Mouse (Mus musculus) embryonic fibroblast, embryonic 13.5 days (primary cell): ENCODE data around the gene Inpp5a. TPM values are rescaled to one million over a fixed set of nuclear protein-coding genes. Genes with fewer than 3 reads are reported as not detected.

Experiments used
- H3K27ac ChIP-seq: 2 replicates; pipeline ENCODE4 v1.5.1; 2012; ENCODE audit warnings: low read length, control low read depth, inconsistent platforms; ENCODE audit not compliant: insufficient read depth
- H3K4me1 ChIP-seq: 2 replicates; pipeline ENCODE4 v1.6.1; 2011; ENCODE audit warnings: low read length; ENCODE audit not compliant: control insufficient read depth, insufficient read depth
- H3K4me3 ChIP-seq: 2 replicates; pipeline ENCODE4 v1.5.1; 2011; ENCODE audit warnings: mild to moderate bottlenecking, control low read depth, low read length; ENCODE audit not compliant: insufficient read depth
- CTCF ChIP-seq: IDR thresholded peaks from 2 replicates; pipeline ENCODE4 v1.5.1; 2011; ENCODE audit warnings: mild to moderate bottlenecking, control low read depth, low read length, moderate library complexity, borderline replicate concordance; ENCODE audit not compliant: insufficient read depth
- POLR2A ChIP-seq: IDR thresholded peaks from 2 replicates; pipeline ENCODE4 v1.6.1; 2011; ENCODE audit warnings: low read depth, mild to moderate bottlenecking, control low read depth, low read length, moderate library complexity
- polyA plus RNA-seq: library from polyadenylated mRNA; stranded (reverse); fragments of >200 nt; gene quantifications from 2 replicates; pipeline ENCODE4 v1.2.4, GENCODE M21; 2011; ENCODE audit warnings: low read depth; ENCODE audit not compliant: missing spikeins, insufficient read length

The Inpp5a gene
- polyA plus RNA-seq, 1 experiment: 85.4 TPM

- Histone ChIP-seq H3K27ac (peak overlapping the region; percentile 53), H3K4me3 (no peak overlapping the region), H3K4me1 (peaks cover 25% of the 10 kb centered on the region)
- TF ChIP-seq CTCF (no peak), POLR2A (no peak)
Observed at GRCm38 (mm10) chr7:139468440-139468839, 79.5 kb downstream of the Inpp5a start.

GRCm38 (mm10) chr7:139469457-139469856 is 80.5 kb downstream of the Inpp5a start:
- Histone ChIP-seq H3K4me3 (no peak overlapping the region), H3K27ac (no peak overlapping the region), H3K4me1 (peaks cover 25% of the 10 kb centered on the region)
- TF ChIP-seq POLR2A: no peak
- no peak for TF ChIP-seq CTCF

- Histone ChIP-seq H3K27ac (no peak overlapping the region), H3K4me3 (no peak overlapping the region), H3K4me1 (peaks cover 25% of the 10 kb centered on the region)
- TF ChIP-seq POLR2A (no peak), CTCF (no peak)
Observed at GRCm38 (mm10) chr7:139470481-139470880, 81.6 kb downstream of the Inpp5a start.

- peaks cover 22% of the 10 kb centered on the region for H3K4me1 ChIP-seq
- H3K4me3 ChIP-seq: no peak overlapping the region
- TF ChIP-seq CTCF (no peak), POLR2A (no peak)
- no peak overlapping the region; the same call in 1 of the 2 replicates for H3K27ac ChIP-seq
Observed at GRCm38 (mm10) chr7:139472052-139472451, 83.1 kb downstream of the Inpp5a start.

- Histone ChIP-seq H3K27ac (no peak overlapping the region), H3K4me1 (peaks cover 23% of the 10 kb centered on the region), H3K4me3 (no peak overlapping the region)
- TF ChIP-seq POLR2A (no peak), CTCF (peak; percentile 90)
Observed at GRCm38 (mm10) chr7:139472865-139473549, 84.1 kb downstream of the Inpp5a start.

- Histone ChIP-seq H3K27ac (no peak overlapping the region), H3K4me3 (no peak overlapping the region), H3K4me1 (peaks cover 17% of the 10 kb centered on the region)
- peak; percentile 65; the same call in 1 of the 2 replicates for TF ChIP-seq CTCF
- TF ChIP-seq POLR2A: no peak
Observed at GRCm38 (mm10) chr7:139475896-139476295, 87.0 kb downstream of the Inpp5a start.

- H3K27ac ChIP-seq: no peak overlapping the region
- TF ChIP-seq POLR2A: no peak
- TF ChIP-seq CTCF: no peak
- H3K4me3 ChIP-seq: no peak overlapping the region
- peaks cover 17% of the 10 kb centered on the region for H3K4me1 ChIP-seq
Observed at GRCm38 (mm10) chr7:139476700-139477099, 87.8 kb downstream of the Inpp5a start.

- TF ChIP-seq CTCF: no peak
- no peak for TF ChIP-seq POLR2A
- Histone ChIP-seq H3K4me3 (no peak overlapping the region), H3K4me1 (peaks cover 12% of the 10 kb centered on the region), H3K27ac (no peak overlapping the region)
Observed at GRCm38 (mm10) chr7:139477748-139478147, 88.8 kb downstream of the Inpp5a start.

- TF ChIP-seq POLR2A (no peak), CTCF (no peak)
- Histone ChIP-seq H3K4me1 (peaks cover 8% of the 10 kb centered on the region), H3K4me3 (no peak overlapping the region), H3K27ac (no peak overlapping the region)
Observed at GRCm38 (mm10) chr7:139479077-139479476, 90.2 kb downstream of the Inpp5a start.

GRCm38 (mm10) chr7:139479626-139480025 is 90.7 kb downstream of the Inpp5a start:
- no peak overlapping the region for H3K4me3 ChIP-seq
- TF ChIP-seq CTCF (no peak), POLR2A (no peak)
- H3K27ac ChIP-seq: no peak overlapping the region
- H3K4me1 ChIP-seq: peaks cover 8% of the 10 kb centered on the region

- peak; percentile 88 for TF ChIP-seq CTCF
- no peak for TF ChIP-seq POLR2A
- Histone ChIP-seq H3K27ac (no peak overlapping the region), H3K4me1 (no peaks in the 10 kb centered on the region), H3K4me3 (no peak overlapping the region)
Observed at GRCm38 (mm10) chr7:139484206-139484955, 95.5 kb downstream of the Inpp5a start.
